Mouse (Mus musculus) heart, embryonic 14.5 days (tissue): ENCODE measurements around the gene Nubpl. TPM values are rescaled to one million over a fixed set of nuclear protein-coding genes. Genes with fewer than 3 reads are reported as not detected.
A peak's percentile ranks its signal among the peaks of the same experiment; 100 is the strongest.
"Not testable (repeated sequence)": the region's sequence is repeated elsewhere in the genome, so short reads cannot be mapped to it uniquely, and the experiment has no call there.

ENCODE experiments used
- ATAC-seq: fragments of 200-750 bp; cut with Nextera tagmentation; 2 replicates; pipeline ENCODE4 v1.8.0; 2017; ENCODE audit warnings: low read depth, moderate TSS enrichment; ENCODE audit not compliant: insufficient number of reproducible peaks, insufficient read depth, low FRiP score
- H3K27ac ChIP-seq, 2 experiments: fragments of 200-500 bp in 1 of 2; fragments of 300-500 bp in 1 of 2; sonication (generic) in 1 of 2; replicated peaks in 1 of 2; 2 replicates each; pipeline ENCODE4 v1.5.1; 2012 to 2014; ENCODE audit warnings: low read depth in 2 of 2, low read length in 2 of 2, control low read depth in 1 of 2, mild to moderate bottlenecking in 1 of 2, mixed read lengths in 1 of 2; ENCODE audit not compliant: control insufficient read depth in 1 of 2, insufficient read depth in 1 of 2
- H3K27me3 ChIP-seq: fragments of 300-500 bp; sonication (generic); 2 replicates; pipeline ENCODE4 v1.6.1; 2014; ENCODE audit warnings: mild to moderate bottlenecking, low read length, control low read depth; ENCODE audit not compliant: control insufficient read depth, insufficient read depth
- H3K36me3 ChIP-seq: fragments of 300-500 bp; sonication (generic); 2 replicates; pipeline ENCODE4 v1.6.1; 2014; ENCODE audit warnings: mild to moderate bottlenecking, control low read depth, low read length, mixed read lengths; ENCODE audit not compliant: control insufficient read depth, insufficient read depth
- H3K4me1 ChIP-seq, 2 experiments: fragments of 200-500 bp in 1 of 2; fragments of 300-500 bp in 1 of 2; sonication (generic) in 1 of 2; 2 replicates each; pipeline ENCODE4 v1.6.1; 2012 to 2014; ENCODE audit warnings: low read length in 2 of 2, control low read depth in 1 of 2, mixed read lengths in 1 of 2; ENCODE audit not compliant: control insufficient read depth in 2 of 2, insufficient read depth in 2 of 2
- H3K4me2 ChIP-seq: fragments of 300-500 bp; sonication (generic); 2 replicates; pipeline ENCODE4 v1.6.1; 2014; ENCODE audit warnings: mild to moderate bottlenecking, low read length
- H3K4me3 ChIP-seq, 2 experiments: fragments of 200-500 bp in 1 of 2; fragments of 300-500 bp in 1 of 2; sonication (generic) in 1 of 2; 2 replicates each; pipeline ENCODE4 v1.5.1; 2012 to 2014; ENCODE audit warnings: low read length in 2 of 2, mild to moderate bottlenecking in 2 of 2, control low read depth in 1 of 2, low read depth in 1 of 2, moderate library complexity in 1 of 2; ENCODE audit not compliant: control insufficient read depth in 1 of 2, insufficient read depth in 1 of 2
- H3K9ac ChIP-seq: fragments of 300-500 bp; sonication (generic); 2 replicates; pipeline ENCODE4 v1.6.1; 2014; ENCODE audit warnings: mild to moderate bottlenecking, low read length
- H3K9me3 ChIP-seq: fragments of 300-500 bp; sonication (generic); 2 replicates; pipeline ENCODE4 v1.6.1; 2016; ENCODE audit warnings: low read length, control low read depth; ENCODE audit not compliant: control insufficient read depth
- WGBS: fragments of 180-500 bp; shearing (Covaris S2); extraction: QIAGEN DNeasy Blood & Tissue Kit; methylation state at CpG from one replicate; pipeline ENCODE4 v1.1.7; 2014; 5-methylcytosine and 5-hydroxymethylcytosine counted together
- polyA plus RNA-seq: library from polyadenylated mRNA; unstranded; fragments of >200 nt; fragmentation: Nextera tagmentation; extraction: Ambion mirVana; gene quantifications from 2 replicates; pipeline ENCODE4 v1.2.1, GENCODE M21; 2014

Nubpl gene
- polyA plus RNA-seq: 12.3 and 13.1 TPM in 2 replicates

DNA sequence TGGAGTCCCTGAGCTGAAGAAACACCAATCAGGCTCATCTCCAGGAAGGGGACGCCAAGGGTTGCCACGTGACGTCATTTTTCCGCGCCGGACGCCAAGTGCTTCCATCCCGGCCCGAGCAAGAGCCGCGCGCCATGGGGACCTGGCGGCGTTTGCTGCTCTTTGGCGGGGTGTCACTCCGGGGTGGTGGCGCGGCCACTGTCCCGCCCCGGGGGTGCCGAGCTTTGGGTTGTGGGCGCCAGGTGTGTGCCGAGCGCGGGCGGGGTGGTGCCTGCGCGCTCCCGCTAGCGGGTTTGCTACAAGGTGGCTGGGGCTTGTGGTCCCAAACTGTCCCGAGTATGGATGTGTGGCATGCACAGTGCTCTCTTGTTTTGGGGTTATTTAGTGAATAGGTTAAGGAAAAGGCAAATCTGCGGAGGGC, at the start of gene Nubpl:
Gene Nubpl, plus strand, starts transcription at position 88 of the 421 bp plus-strand sequence.
- ATAC-seq: peak; percentile 85
- peaks cover 0 to 3% of the 10 kb centered on the region in 2 experiments; a peak in 2 of 4 replicates for H3K4me1 ChIP-seq
- H3K4me2 ChIP-seq: peak within 1 kb of the TSS; percentile 71
- under 1% methylated on average over 32 of the region's 32 CpGs for WGBS
- no peaks in the 10 kb centered on the region for H3K27me3 ChIP-seq
- H3K27ac ChIP-seq: peak within 1 kb of the TSS; percentile 52 to 65; a peak in 3 of 4 replicates
- H3K4me3 ChIP-seq: peak within 1 kb of the TSS; percentile 92 to 99
- no peaks in the 10 kb centered on the region for H3K36me3 ChIP-seq
- peak within 1 kb of the TSS; percentile 91 for H3K9ac ChIP-seq
- H3K9me3 ChIP-seq: no peaks in the 10 kb centered on the region

- 79% methylated on average over 2 of the region's 2 CpGs for WGBS
- Histone ChIP-seq H3K9ac (no peak overlapping the region), H3K9me3 (no peaks in the 10 kb centered on the region), H3K4me2 (no peak overlapping the region), H3K4me1 (no peaks in the 10 kb centered on the region), H3K27ac (no peak overlapping the region), H3K4me3 (no peak overlapping the region), H3K27me3 (no peaks in the 10 kb centered on the region), H3K36me3 (no peaks in the 10 kb centered on the region)
- no peak for ATAC-seq
Observed at GRCm38 (mm10) chr12:52049324-52049723, 48.2 kb upstream of the Nubpl start.

DNA sequence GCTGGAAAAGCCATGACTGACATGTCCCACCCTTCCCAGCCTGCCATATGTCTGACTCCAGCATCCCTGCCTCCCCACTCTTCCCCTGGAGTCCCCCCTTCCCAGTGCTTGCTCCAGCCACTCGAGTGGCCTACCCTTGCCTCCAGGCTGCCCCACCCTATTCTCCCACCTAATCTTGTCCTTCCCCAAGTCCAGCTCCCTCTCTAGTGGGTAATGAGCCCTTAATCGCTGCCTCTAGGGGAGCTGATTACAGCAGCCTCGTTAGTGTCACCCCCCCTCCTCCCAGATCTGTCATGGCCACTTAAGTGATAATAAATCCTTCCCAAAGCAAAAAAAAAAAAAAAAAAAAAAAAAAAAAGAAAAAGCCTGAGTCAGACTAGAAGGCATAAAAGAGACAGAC, 18.2 kb upstream of the Nubpl start:
- not testable (repeated sequence) for H3K27me3 ChIP-seq, H3K4me1 ChIP-seq, H3K27ac ChIP-seq, H3K4me2 ChIP-seq, H3K9ac ChIP-seq, H3K4me3 ChIP-seq, H3K9me3 ChIP-seq, ATAC-seq, H3K36me3 ChIP-seq
- 0% methylated on average over 1 of the region's 3 CpGs for WGBS

DNA sequence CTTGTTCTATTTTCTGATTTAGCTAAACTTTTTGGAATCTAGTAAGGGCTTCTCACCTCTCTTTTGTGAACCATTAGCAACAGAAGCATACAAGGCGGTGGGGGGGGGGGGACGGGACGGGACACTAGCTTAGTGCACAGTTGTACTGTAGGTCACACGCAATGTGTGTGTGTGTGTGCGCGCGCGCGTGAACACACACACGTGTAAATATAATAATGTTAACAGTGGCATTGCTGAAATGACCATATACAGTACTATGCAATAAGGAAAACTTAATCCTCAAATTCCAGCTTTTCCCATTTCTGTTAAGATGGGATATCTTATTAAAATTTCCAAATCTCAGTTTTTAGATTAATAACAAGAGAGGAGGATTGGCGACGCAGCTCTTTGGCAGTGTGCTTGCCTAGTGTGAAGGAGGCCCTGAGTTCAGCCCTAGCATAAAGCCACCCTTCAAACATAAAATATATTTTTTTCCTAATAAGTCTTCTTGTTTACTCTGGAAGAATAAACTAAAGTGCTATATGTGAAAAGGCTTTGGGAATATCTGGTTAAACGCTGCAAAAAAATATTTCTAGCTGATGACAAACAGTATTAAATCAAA, 388 bp upstream of the Nubpl start:
- Histone ChIP-seq H3K9ac (peak overlapping the region; percentile 91; the same call in 1 of the 2 replicates), H3K4me3 (peak overlapping the region; percentile 92 to 99), H3K27ac (no peak overlapping the region), H3K36me3 (no peaks in the 10 kb centered on the region), H3K27me3 (no peaks in the 10 kb centered on the region), H3K4me2 (peak overlapping the region; percentile 71), H3K9me3 (no peaks in the 10 kb centered on the region), H3K4me1 (peaks cover 0 to 3% of the 10 kb centered on the region in 2 experiments; a peak in 2 of 4 replicates)
- WGBS: 69% methylated on average over 13 of the region's 13 CpGs
- ATAC-seq: no peak

DNA sequence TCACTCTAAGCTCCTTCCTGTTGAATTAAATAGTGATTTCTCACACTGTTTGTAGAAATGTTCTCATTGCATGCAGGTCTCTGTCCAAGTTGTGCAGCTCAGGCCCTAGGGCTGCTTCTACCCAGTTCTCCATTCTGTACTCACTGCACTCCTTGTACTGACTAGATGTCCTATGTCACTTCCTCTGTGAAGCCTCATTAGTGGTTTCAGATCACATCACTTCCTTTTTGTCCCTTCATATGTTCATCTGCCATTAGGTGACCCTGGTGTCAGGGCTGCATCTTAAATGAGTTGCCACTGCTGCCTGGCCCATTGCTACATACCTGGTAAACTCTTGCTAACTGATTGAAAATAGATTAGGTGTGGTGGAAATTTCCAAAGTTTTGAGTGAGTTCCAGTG, 22.7 kb downstream of the Nubpl start:
- no peaks in the 10 kb centered on the region for H3K27me3 ChIP-seq
- H3K4me3 ChIP-seq: no peak overlapping the region
- no peak overlapping the region for H3K4me2 ChIP-seq
- no peaks in the 10 kb centered on the region for H3K9me3 ChIP-seq
- peaks cover 6 to 10% of the 10 kb centered on the region in 2 experiments for H3K4me1 ChIP-seq
- no peak overlapping the region for H3K27ac ChIP-seq
- no peaks in the 10 kb centered on the region for H3K36me3 ChIP-seq
- no peak for ATAC-seq
- H3K9ac ChIP-seq: no peak overlapping the region

GRCm38 (mm10) chr12:52126407-52126806, 28.9 kb downstream of the Nubpl start:
- no peak overlapping the region; the same call in 1 of the 2 replicates for H3K9ac ChIP-seq
- no peak for ATAC-seq
- no peaks in the 10 kb centered on the region for H3K36me3 ChIP-seq
- WGBS: 8% methylated on average over 3 of the region's 3 CpGs
- peaks cover under 1 to 11% of the 10 kb centered on the region in 2 experiments; a peak in 3 of 4 replicates for H3K4me1 ChIP-seq
- H3K4me3 ChIP-seq: no peak overlapping the region
- H3K27me3 ChIP-seq: no peaks in the 10 kb centered on the region
- no peak overlapping the region for H3K4me2 ChIP-seq
- H3K27ac ChIP-seq: peak overlapping the region in 1 of 2 experiments; percentile 46; a peak in 1 of 4 replicates
- no peaks in the 10 kb centered on the region for H3K9me3 ChIP-seq

- Histone ChIP-seq H3K27me3 (no peaks in the 10 kb centered on the region), H3K9ac (no peak overlapping the region), H3K27ac (no peak overlapping the region), H3K4me1 (peaks cover 2 to 17% of the 10 kb centered on the region in 2 experiments), H3K4me3 (no peak overlapping the region), H3K4me2 (no peak overlapping the region), H3K36me3 (no peaks in the 10 kb centered on the region), H3K9me3 (no peaks in the 10 kb centered on the region)
- WGBS: 80% methylated on average over 3 of the region's 3 CpGs
- ATAC-seq: no peak
Observed at GRCm38 (mm10) chr12:52129072-52129471, 31.5 kb downstream of the Nubpl start.
